Mouse (Mus musculus): ENCODE data around the gene Selenov.

DNA sequence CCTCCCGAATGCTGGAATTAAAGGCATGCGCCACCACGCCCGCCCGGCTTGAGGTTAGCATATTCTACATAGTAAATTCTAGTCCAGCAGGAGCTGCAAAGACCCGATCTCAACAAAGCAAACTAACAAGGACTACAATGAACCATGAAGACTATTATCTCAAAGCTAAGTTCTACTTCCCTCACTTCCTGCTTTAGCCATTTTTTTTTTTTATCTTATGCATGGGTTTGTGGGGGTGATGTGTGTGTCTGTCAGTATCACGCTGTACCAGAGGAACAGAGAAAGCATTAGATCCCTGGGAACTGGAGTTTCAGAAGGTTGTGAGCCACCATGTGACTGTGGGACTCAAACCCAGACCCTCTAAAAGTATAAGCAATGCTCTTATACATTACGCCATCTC is 34.3 kb upstream of the Selenov start:
- TF ChIP-seq CTCF (IDR thresholded peaks at IDR 0.05; ENCODE audit: low read depth, low read length), result no peak
- no peak for TF ChIP-seq POLR2A (IDR thresholded peaks at IDR 0.05; ENCODE audit: extremely low read depth, insufficient read depth, low read length)

All from liver, adult 2 months (tissue).